Mouse (Mus musculus) lung, postnatal 0 days (tissue): Measurements from ENCODE around the gene Irf7. TPM values are rescaled to one million over a fixed set of nuclear protein-coding genes. Genes with fewer than 3 reads are reported as not detected.
"Not testable (repeated sequence)": the region's sequence is repeated elsewhere in the genome, so short reads cannot be mapped to it uniquely, and the experiment has no call there.

Source experiments
- ATAC-seq: fragments of 200-750 bp; cut with Nextera tagmentation; 2 replicates; pipeline ENCODE4 v1.8.0; 2017; ENCODE audit warnings: moderate library complexity
- DNase-seq: peaks from one replicate; pipeline ENCODE4 v3.0.0-alpha.2; 2016; ENCODE audit warnings: low spot score
- H3K27ac ChIP-seq: fragments of 300-500 bp; sonication (generic); 2 replicates; pipeline ENCODE4 v1.5.1; 2014; ENCODE audit warnings: antibody characterized with exemption, mild to moderate bottlenecking, low read length, mixed read lengths
- H3K27me3 ChIP-seq: fragments of 300-500 bp; sonication (generic); replicated peaks from 2 replicates; pipeline ENCODE4 v1.6.1; 2014; ENCODE audit warnings: low read length, mixed read lengths; ENCODE audit not compliant: insufficient read depth
- H3K36me3 ChIP-seq: fragments of 300-500 bp; sonication (generic); 2 replicates; pipeline ENCODE4 v1.6.1; 2014; ENCODE audit warnings: low read length, mixed read lengths; ENCODE audit not compliant: insufficient read depth
- H3K4me1 ChIP-seq: fragments of 300-500 bp; sonication (generic); 2 replicates; pipeline ENCODE4 v1.6.1; 2014; ENCODE audit warnings: antibody characterized with exemption, low read depth, low read length, mixed read lengths; ENCODE audit not compliant: insufficient read depth
- H3K4me2 ChIP-seq: fragments of 300-500 bp; sonication (generic); replicated peaks from 2 replicates; pipeline ENCODE4 v1.6.1; 2014; ENCODE audit warnings: low read depth, mild to moderate bottlenecking, low read length, moderate library complexity, mixed read lengths
- H3K4me3 ChIP-seq: fragments of 300-500 bp; sonication (generic); 2 replicates; pipeline ENCODE4 v1.5.1; 2014; ENCODE audit warnings: low read depth, low read length
- H3K9ac ChIP-seq: fragments of 300-500 bp; sonication (generic); replicated peaks from 2 replicates; pipeline ENCODE4 v1.6.1; 2014; ENCODE audit warnings: low read depth, mild to moderate bottlenecking
- H3K9me3 ChIP-seq: fragments of 300-500 bp; sonication (generic); 2 replicates; pipeline ENCODE4 v1.6.1; 2016; ENCODE audit warnings: low read length, mixed read lengths
- CTCF ChIP-seq: IDR thresholded peaks from 2 replicates; pipeline ENCODE4 v1.5.1; 2016; ENCODE audit warnings: antibody characterized with exemption, mild to moderate bottlenecking
- EP300 ChIP-seq: IDR thresholded peaks from 2 replicates; pipeline ENCODE4 v1.6.1; 2016; ENCODE audit warnings: antibody characterized with exemption, mild to moderate bottlenecking, control low read depth
- WGBS: fragments of 180-500 bp; shearing (Covaris S2); extraction: QIAGEN DNeasy Blood & Tissue Kit; methylation state at CpG from one replicate; pipeline ENCODE4 v1.1.7; 2014; 5-methylcytosine and 5-hydroxymethylcytosine counted together
- polyA plus RNA-seq: library from polyadenylated mRNA; unstranded; fragments of >200 nt; fragmentation: Nextera tagmentation; extraction: Ambion mirVana; gene quantifications from 2 replicates; pipeline ENCODE4 v1.2.1, GENCODE M21; 2015

Irf7 gene
- polyA plus RNA-seq, 1 experiment from 2014 or later: 15.8 TPM

- Histone ChIP-seq H3K27ac (no peak overlapping the region), H3K4me3 (peak overlapping the region; percentile 89), H3K27me3 (no peaks in the 10 kb centered on the region), H3K4me1 (peaks cover 9% of the 10 kb centered on the region; the same call in 1 of the 2 replicates), H3K4me2 (peak overlapping the region; percentile 72), H3K9me3 (no peaks in the 10 kb centered on the region), H3K36me3 (peaks cover 32% of the 10 kb centered on the region; the same call in 1 of the 2 replicates), H3K9ac (no peak overlapping the region; the same call in 1 of the 2 replicates)
- ATAC-seq: no peak
- TF ChIP-seq EP300 (no peak), CTCF (no peak)
- 38% methylated on average over 11 of the region's 11 CpGs for WGBS
- DNase-seq: no peak
Observed at GRCm38 (mm10) chr7:141265411-141265738, 906 bp downstream of the Irf7 start.

GRCm38 (mm10) chr7:141264761-141265410, 1.4 kb downstream of the Irf7 start:
- DNase-seq (peak; percentile 67), ATAC-seq (peak; percentile 44)
- Histone ChIP-seq H3K36me3 (peaks cover 36% of the 10 kb centered on the region; the same call in 1 of the 2 replicates), H3K9ac (no peak overlapping the region; the same call in 1 of the 2 replicates), H3K27ac (no peak overlapping the region), H3K4me3 (peak overlapping the region; percentile 89; the same call in 1 of the 2 replicates), H3K27me3 (no peaks in the 10 kb centered on the region), H3K4me2 (peak overlapping the region; percentile 72), H3K4me1 (peaks cover 9% of the 10 kb centered on the region; the same call in 1 of the 2 replicates), H3K9me3 (no peaks in the 10 kb centered on the region)
- TF ChIP-seq EP300 (no peak), CTCF (peak; percentile 75)
- 27% methylated on average over 12 of the region's 12 CpGs for WGBS

- Histone ChIP-seq H3K27ac (no peak overlapping the region), H3K4me3 (no peak overlapping the region), H3K9ac (no peak overlapping the region), H3K4me2 (no peak overlapping the region), H3K9me3 (no peaks in the 10 kb centered on the region), H3K36me3 (peaks cover 44% of the 10 kb centered on the region; the same call in 1 of the 2 replicates), H3K4me1 (peaks cover 9% of the 10 kb centered on the region; the same call in 1 of the 2 replicates), H3K27me3 (no peaks in the 10 kb centered on the region)
- 76% methylated on average over 11 of the region's 11 CpGs for WGBS
- ATAC-seq: no peak
- no peak for DNase-seq
- TF ChIP-seq EP300: no peak
- TF ChIP-seq CTCF: no peak
Observed at GRCm38 (mm10) chr7:141264041-141264700, 2.1 kb downstream of the Irf7 start.

GRCm38 (mm10) chr7:141263640-141264039, 2.6 kb downstream of the Irf7 start:
- 87% methylated on average over 13 of the region's 13 CpGs for WGBS

GRCm38 (mm10) chr7:141261480-141261879, 4.8 kb downstream of the Irf7 start:
- Histone ChIP-seq H3K9me3 (no peaks in the 10 kb centered on the region), H3K4me1 (peaks cover 9% of the 10 kb centered on the region; the same call in 1 of the 2 replicates), H3K9ac (no peak overlapping the region), H3K27ac (no peak overlapping the region), H3K36me3 (peaks cover 67% of the 10 kb centered on the region; the same call in 1 of the 2 replicates), H3K4me3 (no peak overlapping the region), H3K4me2 (no peak overlapping the region), H3K27me3 (no peaks in the 10 kb centered on the region)
- TF ChIP-seq CTCF (no peak), EP300 (no peak)
- DNase-seq (no peak), ATAC-seq (no peak)
- 83% methylated on average over 3 of the region's 3 CpGs for WGBS

More at GRCm38 (mm10) chr7:141263640-141264039, 2.6 kb downstream of the Irf7 start:
- no peak overlapping the region for H3K27ac ChIP-seq
- no peak for ATAC-seq
- no peak overlapping the region for H3K4me3 ChIP-seq
- TF ChIP-seq CTCF (no peak), EP300 (no peak)
- peaks cover 49% of the 10 kb centered on the region; the same call in 1 of the 2 replicates for H3K36me3 ChIP-seq
- DNase-seq: no peak
- H3K4me2 ChIP-seq: no peak overlapping the region
- H3K4me1 ChIP-seq: peaks cover 9% of the 10 kb centered on the region; the same call in 1 of the 2 replicates
- H3K9ac ChIP-seq: no peak overlapping the region
- no peaks in the 10 kb centered on the region for H3K9me3 ChIP-seq
- no peaks in the 10 kb centered on the region for H3K27me3 ChIP-seq

GRCm38 (mm10) chr7:141256159-141256558, 10.1 kb downstream of the Irf7 start:
- H3K9ac ChIP-seq: no peak overlapping the region
- ATAC-seq (no peak), DNase-seq (no peak)
- no peaks in the 10 kb centered on the region for H3K27me3 ChIP-seq
- H3K9me3 ChIP-seq: no peaks in the 10 kb centered on the region
- WGBS: 88% methylated on average over 10 of the region's 10 CpGs
- H3K36me3 ChIP-seq: peaks cover 60% of the 10 kb centered on the region; the same call in 1 of the 2 replicates
- H3K4me1 ChIP-seq: no peaks in the 10 kb centered on the region
- TF ChIP-seq CTCF (no peak), EP300 (no peak)
- H3K4me3 ChIP-seq: no peak overlapping the region
- no peak overlapping the region for H3K4me2 ChIP-seq
- H3K27ac ChIP-seq: no peak overlapping the region

- H3K4me1 ChIP-seq, H3K9ac ChIP-seq, H3K27me3 ChIP-seq, DNase-seq, H3K4me3 ChIP-seq, H3K9me3 ChIP-seq, H3K27ac ChIP-seq, H3K4me2 ChIP-seq, ATAC-seq: not testable (repeated sequence)
- 71% methylated on average over 4 of the region's 4 CpGs for WGBS
- H3K36me3 ChIP-seq: peaks cover 37% of the 10 kb centered on the region
Observed at GRCm38 (mm10) chr7:141250486-141250885, 15.8 kb downstream of the Irf7 start.
